Mouse (Mus musculus) heart, embryonic 13.5 days (tissue): ENCODE measurements around the gene Pgr. TPM values are rescaled to one million over a fixed set of nuclear protein-coding genes. Genes with fewer than 3 reads are reported as not detected.

Experiments used
- ATAC-seq: fragments of 200-750 bp; cut with Nextera tagmentation; 2 replicates; pipeline ENCODE4 v1.8.0; 2017; ENCODE audit warnings: moderate TSS enrichment; ENCODE audit not compliant: insufficient number of reproducible peaks, low FRiP score, low TSS enrichment; ENCODE audit errors: extremely low read depth
- H3K27ac ChIP-seq: fragments of 300-500 bp; sonication (generic); replicated peaks from 2 replicates; pipeline ENCODE4 v1.5.1; 2015; ENCODE audit warnings: moderate library complexity, mild to moderate bottlenecking, inconsistent platforms
- H3K27me3 ChIP-seq: fragments of 300-500 bp; sonication (generic); replicated peaks from 2 replicates; pipeline ENCODE4 v1.6.1; 2015; ENCODE audit warnings: mild to moderate bottlenecking, inconsistent platforms
- H3K36me3 ChIP-seq: fragments of 300-500 bp; sonication (generic); 2 replicates; pipeline ENCODE4 v1.6.1; 2015; ENCODE audit warnings: mild to moderate bottlenecking, inconsistent platforms
- H3K4me1 ChIP-seq: fragments of 300-500 bp; sonication (generic); 2 replicates; pipeline ENCODE4 v1.6.1; 2015; ENCODE audit warnings: inconsistent platforms
- H3K4me2 ChIP-seq: fragments of 300-500 bp; sonication (generic); 2 replicates; pipeline ENCODE4 v1.6.1; 2015; ENCODE audit warnings: inconsistent platforms, mild to moderate bottlenecking, moderate library complexity
- H3K4me3 ChIP-seq: fragments of 300-500 bp; sonication (generic); 2 replicates; pipeline ENCODE4 v1.5.1; 2015; ENCODE audit warnings: moderate library complexity, mild to moderate bottlenecking, inconsistent platforms
- H3K9ac ChIP-seq: fragments of 300-500 bp; sonication (generic); 2 replicates; pipeline ENCODE4 v1.6.1; 2015; ENCODE audit warnings: inconsistent platforms, mild to moderate bottlenecking, moderate library complexity
- H3K9me3 ChIP-seq: fragments of 300-500 bp; sonication (generic); 2 replicates; pipeline ENCODE4 v1.6.1; 2016; ENCODE audit warnings: inconsistent platforms
- WGBS: fragments of 180-500 bp; shearing (Covaris S2); methylation state at CpG from one replicate; pipeline ENCODE4 v1.1.7; 2015; ENCODE audit warnings: mixed read lengths; 5-methylcytosine and 5-hydroxymethylcytosine counted together
- polyA plus RNA-seq: library from polyadenylated mRNA; unstranded; fragments of >200 nt; fragmentation: Nextera tagmentation; extraction: Ambion mirVana; gene quantifications from 2 replicates; pipeline ENCODE4 v1.2.1, GENCODE M21; 2015

Gene Pgr
- polyA plus RNA-seq, 1 experiment from 2014 or later = 0.05 TPM

DNA sequence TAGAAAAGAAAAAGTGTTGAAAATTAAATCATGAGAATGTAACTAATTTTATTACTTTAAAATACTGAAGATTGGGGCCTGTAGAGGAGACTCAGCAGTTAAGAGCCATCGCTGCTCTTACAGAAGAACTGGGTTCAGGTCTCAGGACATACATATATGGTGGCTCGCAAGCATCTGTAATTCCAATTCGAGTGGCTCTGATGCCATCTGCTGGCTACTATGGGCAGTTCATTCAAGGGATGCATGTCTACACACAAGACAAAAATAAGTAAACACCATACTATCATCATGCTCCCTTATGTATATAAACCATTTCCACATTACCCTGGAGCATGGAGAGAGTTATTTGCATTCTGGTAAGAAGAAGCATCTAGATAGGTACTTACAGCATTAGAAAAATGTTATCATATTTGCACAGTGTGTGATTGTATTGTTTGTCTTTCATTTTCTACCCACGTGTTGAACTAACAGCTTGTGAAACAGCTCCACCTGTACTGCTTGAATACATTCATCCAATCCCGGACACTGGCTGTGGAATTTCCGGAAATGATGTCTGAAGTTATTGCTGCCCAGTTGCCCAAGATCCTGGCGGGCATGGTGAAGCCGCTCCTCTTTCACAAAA is 65.0 kb downstream of the Pgr start:
- H3K9me3 ChIP-seq = no peaks in the 10 kb centered on the region
- H3K27me3 ChIP-seq = no peaks in the 10 kb centered on the region
- no peak overlapping the region for H3K4me3 ChIP-seq
- H3K36me3 ChIP-seq = no peaks in the 10 kb centered on the region
- no peak overlapping the region for H3K4me2 ChIP-seq
- no peak overlapping the region for H3K27ac ChIP-seq
- 53% methylated on average over 8 of the region's 8 CpGs for WGBS
- ATAC-seq = no peak
- H3K9ac ChIP-seq = no peak overlapping the region
- no peaks in the 10 kb centered on the region for H3K4me1 ChIP-seq

DNA sequence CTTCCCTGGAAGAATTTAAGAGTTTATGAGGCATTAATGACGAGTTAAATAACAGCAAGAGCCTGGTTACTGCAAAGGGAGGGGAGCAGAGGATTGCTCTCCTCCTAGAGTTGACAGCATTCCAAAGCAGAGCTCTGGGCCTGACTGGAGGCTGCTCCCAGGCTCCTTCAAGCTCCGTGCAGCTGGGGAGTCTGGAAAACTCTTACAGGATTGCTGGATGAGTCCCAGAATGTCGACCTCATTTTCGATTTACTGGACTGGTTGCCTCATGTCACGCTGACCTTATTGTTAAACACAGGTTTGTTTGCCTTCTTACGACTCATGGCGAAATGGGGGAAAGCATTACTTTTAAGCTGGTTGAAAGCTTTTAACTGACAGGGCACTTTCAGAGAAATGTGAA is 70.6 kb downstream of the Pgr start:
- H3K27ac ChIP-seq = no peak overlapping the region
- H3K4me2 ChIP-seq = no peak overlapping the region
- no peaks in the 10 kb centered on the region for H3K27me3 ChIP-seq
- H3K36me3 ChIP-seq = no peaks in the 10 kb centered on the region
- WGBS = 54% methylated on average over 7 of the region's 7 CpGs
- H3K9me3 ChIP-seq = no peaks in the 10 kb centered on the region
- no peak for ATAC-seq
- no peaks in the 10 kb centered on the region for H3K4me1 ChIP-seq
- no peak overlapping the region for H3K4me3 ChIP-seq
- H3K9ac ChIP-seq = no peak overlapping the region

DNA sequence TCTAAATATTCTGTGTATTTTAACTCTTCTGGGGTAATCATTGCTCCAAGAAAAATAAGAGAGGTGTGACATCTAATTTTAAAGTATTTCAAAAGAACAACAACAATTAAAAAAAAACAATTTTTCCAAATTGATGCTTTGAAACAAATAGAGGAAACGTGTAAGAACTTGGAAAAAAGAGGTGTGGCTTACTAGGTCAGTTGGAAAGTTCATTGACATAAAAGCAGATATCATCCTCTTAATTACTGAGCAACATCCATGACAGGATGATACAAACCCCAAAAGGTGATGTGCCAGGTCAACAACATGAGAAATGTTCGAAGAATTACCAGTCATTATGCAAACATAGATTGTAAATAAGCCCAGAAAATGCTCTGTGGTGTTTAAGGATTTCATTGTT is 71.9 kb downstream of the Pgr start, which contains the start of gene Gm16485:
Gene Gm16485 (plus strand): TSS at position 301 of the 400 bp plus-strand sequence.
- Histone ChIP-seq H3K4me3 (no peak within 1 kb of the TSS), H3K36me3 (no peaks in the 10 kb centered on the region), H3K4me1 (no peaks in the 10 kb centered on the region), H3K27me3 (no peaks in the 10 kb centered on the region), H3K9me3 (no peaks in the 10 kb centered on the region), H3K27ac (no peak within 1 kb of the TSS), H3K9ac (no peak within 1 kb of the TSS), H3K4me2 (no peak within 1 kb of the TSS)
- no peak for ATAC-seq
- 57% methylated on average over 2 of the region's 2 CpGs for WGBS

DNA sequence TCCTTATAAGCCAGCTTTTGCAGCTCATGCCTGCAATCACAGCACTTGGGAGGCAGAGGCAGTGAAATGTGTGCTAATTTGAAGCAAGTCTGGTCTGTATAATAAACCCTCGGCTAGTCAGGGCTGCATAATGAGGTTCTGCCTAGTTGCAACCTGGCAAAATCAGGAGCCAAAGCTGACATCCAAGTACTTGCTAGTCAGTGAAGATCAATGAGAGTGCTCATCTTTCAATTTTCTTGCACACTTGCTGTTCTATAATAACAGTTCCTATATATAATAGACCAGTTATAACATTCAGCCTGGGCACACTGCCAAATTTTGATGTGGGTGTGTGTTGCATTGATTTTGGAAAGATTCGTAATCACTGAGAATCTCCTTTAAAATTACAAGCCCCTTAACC is 78.1 kb downstream of the Pgr start:
- WGBS = 65% methylated on average over 2 of the region's 2 CpGs
- H3K4me1 ChIP-seq = no peaks in the 10 kb centered on the region
- no peaks in the 10 kb centered on the region for H3K36me3 ChIP-seq

DNA sequence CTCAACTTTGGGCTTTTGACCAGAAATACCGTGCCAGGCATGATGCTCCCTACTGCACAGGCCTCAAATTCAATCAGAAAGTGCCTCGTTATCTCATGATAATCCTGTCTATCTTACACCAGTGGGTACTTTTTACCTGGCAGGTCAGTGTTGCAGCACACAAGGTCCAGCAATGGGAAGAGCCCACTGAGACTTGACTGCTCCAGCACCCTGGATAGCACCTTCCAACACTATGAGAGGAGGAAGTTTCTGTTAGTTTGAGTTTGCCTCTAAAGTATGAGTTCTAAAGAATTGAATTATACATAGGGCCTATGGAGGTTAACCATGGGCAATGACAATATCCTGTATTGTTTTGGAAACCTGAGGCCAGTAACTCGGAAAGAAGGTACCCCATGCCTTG is 82.7 kb downstream of the Pgr start:
- ATAC-seq = no peak
- Histone ChIP-seq H3K4me2 (no peak overlapping the region), H3K4me3 (no peak overlapping the region), H3K4me1 (no peaks in the 10 kb centered on the region), H3K9ac (no peak overlapping the region), H3K9me3 (0 out of 2 replicates have a peak, but pooled peaks cover under 1% of the 10 kb centered on the region), H3K27me3 (no peaks in the 10 kb centered on the region), H3K27ac (no peak overlapping the region), H3K36me3 (no peaks in the 10 kb centered on the region)
- WGBS = 59% methylated on average over 3 of the region's 3 CpGs

More for the DNA sequence above, 78.1 kb downstream of the Pgr start:
- Histone ChIP-seq H3K27ac (no peak overlapping the region), H3K4me3 (no peak overlapping the region), H3K9ac (no peak overlapping the region), H3K4me2 (no peak overlapping the region), H3K9me3 (no peaks in the 10 kb centered on the region), H3K27me3 (no peaks in the 10 kb centered on the region)
- no peak for ATAC-seq

DNA sequence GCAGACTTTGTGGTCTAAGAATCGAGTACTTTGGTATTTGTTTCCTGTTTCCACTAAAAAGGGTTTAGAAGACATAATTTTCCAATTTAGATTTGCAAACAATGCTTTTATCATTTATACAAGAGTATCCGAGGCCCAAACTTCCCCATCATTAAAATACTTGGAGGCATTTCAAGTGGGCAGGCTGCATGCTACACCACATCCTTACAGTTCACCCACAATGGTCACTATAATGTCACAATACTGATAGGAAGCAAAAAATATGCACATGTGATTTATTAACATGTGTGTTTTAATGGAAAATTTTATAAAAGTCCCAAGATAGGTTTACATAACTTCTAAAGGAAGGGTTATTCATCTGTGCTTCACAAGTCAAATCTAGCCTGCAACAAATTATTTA is 96.9 kb downstream of the Pgr start:
- Histone ChIP-seq H3K4me3 (no peak overlapping the region), H3K9me3 (no peaks in the 10 kb centered on the region), H3K4me2 (no peak overlapping the region), H3K9ac (no peak overlapping the region), H3K4me1 (no peaks in the 10 kb centered on the region), H3K27me3 (no peaks in the 10 kb centered on the region), H3K36me3 (no peaks in the 10 kb centered on the region), H3K27ac (no peak overlapping the region)
- 61% methylated on average over 2 of the region's 2 CpGs for WGBS
- no peak for ATAC-seq

DNA sequence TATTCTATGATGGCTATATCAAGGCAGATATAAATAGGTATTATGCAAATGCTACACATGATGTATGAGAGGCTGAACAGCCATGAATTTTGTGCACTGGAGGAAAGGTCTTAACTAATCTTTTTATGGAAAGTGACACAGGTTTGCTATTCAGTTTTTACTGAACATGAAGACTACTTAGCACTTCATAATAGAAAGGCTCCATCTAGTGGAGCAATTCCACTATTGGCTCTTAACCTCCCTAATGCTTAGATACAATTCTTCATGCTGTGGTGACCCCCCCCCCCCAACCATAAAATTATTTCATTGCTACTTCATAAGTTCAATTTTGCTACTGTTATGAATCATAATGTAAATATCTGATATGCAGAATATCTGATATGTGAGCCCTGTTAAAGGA is 101.5 kb downstream of the Pgr start:
- H3K4me1 ChIP-seq = no peaks in the 10 kb centered on the region
- no peak for ATAC-seq
- H3K27me3 ChIP-seq = no peaks in the 10 kb centered on the region
- H3K4me2 ChIP-seq = no peak overlapping the region
- H3K27ac ChIP-seq = no peak overlapping the region
- peaks cover 15% of the 10 kb centered on the region for H3K36me3 ChIP-seq
- H3K9me3 ChIP-seq = no peaks in the 10 kb centered on the region
- no peak overlapping the region for H3K9ac ChIP-seq
- H3K4me3 ChIP-seq = no peak overlapping the region

DNA sequence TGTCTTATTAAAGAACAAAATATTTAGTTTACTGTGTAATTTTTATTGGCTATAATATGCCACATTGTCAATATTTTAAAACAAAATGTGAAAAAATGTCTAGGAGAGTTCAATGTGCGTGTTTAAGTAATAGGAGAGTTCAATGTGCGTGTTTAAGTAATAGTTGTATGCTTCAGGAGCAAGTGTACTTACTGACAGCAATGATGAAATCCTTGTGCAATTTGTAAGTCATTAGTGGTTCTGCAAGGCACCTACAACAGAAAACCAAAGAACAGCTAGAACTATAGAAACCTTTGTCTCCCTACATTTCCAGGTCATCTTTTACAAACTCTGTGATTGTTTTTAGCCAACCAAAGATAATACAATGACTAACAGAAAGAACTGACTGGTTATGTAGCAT is 115.5 kb downstream of the Pgr start:
- Histone ChIP-seq H3K4me2 (no peak overlapping the region), H3K4me1 (no peaks in the 10 kb centered on the region), H3K9me3 (no peaks in the 10 kb centered on the region), H3K27ac (no peak overlapping the region), H3K4me3 (no peak overlapping the region), H3K9ac (no peak overlapping the region), H3K36me3 (peaks cover 29% of the 10 kb centered on the region), H3K27me3 (no peaks in the 10 kb centered on the region)
- no peak for ATAC-seq
- WGBS = 79% methylated on average over 2 of the region's 2 CpGs

Other genes with a start within 250 kb of the Pgr start
- gene Gm16485, start 72.0 kb downstream of the Pgr start, polyA plus RNA-seq = not detected in 2 replicates